Mouse (Mus musculus): Measurements from ENCODE around the gene Dhdds. TPM values are rescaled to one million over a fixed set of nuclear protein-coding genes. Genes with fewer than 3 reads are reported as not detected.

Dhdds gene
- polyA plus RNA-seq, 1 experiment from 2014 or later: 45.1 TPM

Other genes with a start within 250 kb of the Dhdds start
- 36.0 and 36.4 TPM in 2 replicates for gene Arid1a, start 244.1 kb downstream of the Dhdds start, polyA plus RNA-seq (2015; fragmentation: Nextera tagmentation; extraction: Ambion mirVana)
- 40.7 and 41.5 TPM in 2 replicates for gene Rps6ka1, start 113.1 kb downstream of the Dhdds start, polyA plus RNA-seq (2015; fragmentation: Nextera tagmentation; extraction: Ambion mirVana)
- 2,594 and 2,669 TPM in 2 replicates for gene Hmgn2, start 32.3 kb downstream of the Dhdds start, polyA plus RNA-seq (2015; fragmentation: Nextera tagmentation; extraction: Ambion mirVana)
- gene Lin28a, start 17.9 kb upstream of the Dhdds start, polyA plus RNA-seq (2015; fragmentation: Nextera tagmentation; extraction: Ambion mirVana): not detected in 2 replicates
- gene Zfp683, start 52.9 kb upstream of the Dhdds start, polyA plus RNA-seq (2015; fragmentation: Nextera tagmentation; extraction: Ambion mirVana): not detected in 2 replicates
- gene Crybg2, start 59.9 kb upstream of the Dhdds start, polyA plus RNA-seq (2015; fragmentation: Nextera tagmentation; extraction: Ambion mirVana): 4.7 and 7.8 TPM in 2 replicates
- 9.1 and 11.2 TPM in 2 replicates for gene Cd52, start 94.2 kb upstream of the Dhdds start, polyA plus RNA-seq (2015; fragmentation: Nextera tagmentation; extraction: Ambion mirVana)
- gene Ubxn11, start 101.7 kb upstream of the Dhdds start, polyA plus RNA-seq (2015; fragmentation: Nextera tagmentation; extraction: Ambion mirVana): 11.6 and 11.9 TPM in 2 replicates
- gene Sh3bgrl3, start 127.9 kb upstream of the Dhdds start, polyA plus RNA-seq (2015; fragmentation: Nextera tagmentation; extraction: Ambion mirVana): 412 and 420 TPM in 2 replicates
- 36.2 and 37.4 TPM in 2 replicates for gene Cep85, start 186.2 kb upstream of the Dhdds start, polyA plus RNA-seq (2015; fragmentation: Nextera tagmentation; extraction: Ambion mirVana)
- not detected in 2 replicates for gene Gm7534, start 202.1 kb upstream of the Dhdds start, polyA plus RNA-seq (2015; fragmentation: Nextera tagmentation; extraction: Ambion mirVana)
- 0.18 TPM in 1 of 2 replicates, not detected in the other for gene Catsper4, start 226.5 kb upstream of the Dhdds start, polyA plus RNA-seq (2015; fragmentation: Nextera tagmentation; extraction: Ambion mirVana)
- 2.9 and 3.9 TPM in 2 replicates for gene Cnksr1, start 237.5 kb upstream of the Dhdds start, polyA plus RNA-seq (2015; fragmentation: Nextera tagmentation; extraction: Ambion mirVana)
- 0.72 TPM in 1 of 2 replicates, not detected in the other for gene E130218I03Rik, start 242.7 kb upstream of the Dhdds start, polyA plus RNA-seq (2015; fragmentation: Nextera tagmentation; extraction: Ambion mirVana)
- 18.8 and 19.7 TPM in 2 replicates for gene Zfp593, start 244.7 kb upstream of the Dhdds start, polyA plus RNA-seq (2015; fragmentation: Nextera tagmentation; extraction: Ambion mirVana)
- not detected in 2 replicates for gene Gm30191, start 246.0 kb upstream of the Dhdds start, polyA plus RNA-seq (2015; fragmentation: Nextera tagmentation; extraction: Ambion mirVana)

All from embryonic facial prominence, embryonic 13.5 days (tissue).